Mouse (Mus musculus) activated CD4-positive, CD25-positive, alpha-beta regulatory T cell, adult 4 months (primary cell): ENCODE data around the gene Cdk5rap3. TPM values are rescaled to one million over a fixed set of nuclear protein-coding genes. Genes with fewer than 3 reads are reported as not detected.

Source experiments
- ATAC-seq: one replicate; pipeline ENCODE4 v1.8.0; 2017
- polyA plus RNA-seq, 2 experiments: library from polyadenylated mRNA; unstranded; fragments of 100-300 nt; shearing (Covaris generic); gene quantifications; one replicate each; pipeline ENCODE4 v1.2.1; 2017

The Cdk5rap3 gene
- polyA plus RNA-seq, 2 experiments from 2014 or later = 86.7 to 92.1 TPM

GRCm38 (mm10) chr11:96933562-96934276 is 17.4 kb upstream of the Cdk5rap3 start:
- no peak for ATAC-seq

- ATAC-seq = no peak
Observed at GRCm38 (mm10) chr11:96931327-96932062, 15.2 kb upstream of the Cdk5rap3 start.

- ATAC-seq = no peak
Observed at GRCm38 (mm10) chr11:96929766-96930331, 13.6 kb upstream of the Cdk5rap3 start.

- ATAC-seq = no peak
Observed at GRCm38 (mm10) chr11:96929096-96929765, 12.9 kb upstream of the Cdk5rap3 start.

GRCm38 (mm10) chr11:96928691-96929090 is 12.4 kb upstream of the Cdk5rap3 start:
- no peak for ATAC-seq

- no peak for ATAC-seq
Observed at GRCm38 (mm10) chr11:96928088-96928487, 11.8 kb upstream of the Cdk5rap3 start, which contains the start of gene Prr15l. TSS of gene Prr15l (plus strand) at chr11:96928104.

- no peak for ATAC-seq
Observed at GRCm38 (mm10) chr11:96926587-96926986, 10.3 kb upstream of the Cdk5rap3 start.

GRCm38 (mm10) chr11:96925469-96926148 is 9.3 kb upstream of the Cdk5rap3 start:
- ATAC-seq = no peak

GRCm38 (mm10) chr11:96924861-96925260 is 8.6 kb upstream of the Cdk5rap3 start:
- no peak for ATAC-seq

- no peak for ATAC-seq
Observed at GRCm38 (mm10) chr11:96919003-96919402, 2.7 kb upstream of the Cdk5rap3 start.

- no peak for ATAC-seq
Observed at GRCm38 (mm10) chr11:96917415-96917814, 1.1 kb upstream of the Cdk5rap3 start.

- ATAC-seq = no peak
Observed at GRCm38 (mm10) chr11:96916885-96917396, 645 bp upstream of the Cdk5rap3 start.

GRCm38 (mm10) chr11:96912682-96913081 is 3.6 kb downstream of the Cdk5rap3 start:
- ATAC-seq = peak; percentile 18

- ATAC-seq = peak; percentile 68
Observed at GRCm38 (mm10) chr11:96910003-96910402, 6.3 kb downstream of the Cdk5rap3 start.

- no peak for ATAC-seq
Observed at GRCm38 (mm10) chr11:96908594-96908993, 7.7 kb downstream of the Cdk5rap3 start.

GRCm38 (mm10) chr11:96906431-96907161 is 9.7 kb downstream of the Cdk5rap3 start:
- ATAC-seq = no peak

GRCm38 (mm10) chr11:96902639-96903635 is 13.4 kb downstream of the Cdk5rap3 start:
- no peak for ATAC-seq

- ATAC-seq = no peak
Observed at GRCm38 (mm10) chr11:96901332-96901731, 15.0 kb downstream of the Cdk5rap3 start.

- ATAC-seq = no peak
Observed at GRCm38 (mm10) chr11:96899449-96900306, 16.6 kb downstream of the Cdk5rap3 start.
